ENCODE assay signal across 15 mouse cellular contexts in the genomic region with DNA sequence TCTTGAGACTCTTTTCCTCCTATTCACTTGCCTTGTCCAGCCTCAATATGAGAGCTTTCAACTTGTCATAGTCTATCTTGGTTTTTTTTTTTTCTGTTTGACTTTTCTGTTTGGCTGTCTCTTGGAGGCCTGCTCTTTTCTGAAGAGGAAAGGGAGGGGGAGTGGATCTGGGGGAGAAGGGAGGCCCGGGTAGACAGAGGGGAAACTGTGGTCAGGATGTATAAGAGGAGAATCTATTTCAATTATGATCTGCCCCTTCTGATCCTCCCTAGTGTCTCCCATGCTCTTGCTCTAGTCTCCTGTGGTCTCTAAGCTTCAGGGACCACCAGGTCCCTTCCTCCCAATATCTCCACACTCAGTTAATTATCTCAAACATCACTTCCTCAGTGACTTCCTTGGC. TPM values are rescaled to one million over a fixed set of nuclear protein-coding genes. Genes with fewer than 3 reads are reported as not detected.
A peak's percentile ranks its signal among the peaks of the same experiment; 100 is the strongest.
DNase-seq lines count a peak whose midpoint lies in the region; ATAC-seq lines count a peak whose summit lies in the region.
"Had no signal": no experiment of that assay in that cellular context is flagged by ENCODE, and none has a peak within 500 bp of the region (broad histone marks: within the 10 kb centered on the region; RNA-seq: fewer than 3 reads in every experiment).

No protein-coding gene starts in this region.

- peak; percentile 68 for ATAC-seq in activated CD4-positive, CD25-positive, alpha-beta regulatory T cell, adult 4 months
- no peak for ATAC-seq in megakaryocyte progenitor cell, adult 5-6 weeks (replicated peaks; ENCODE audit: poor library complexity)
- ATAC-seq: forebrain, embryonic 15.5 days; hindbrain, postnatal 0 days had no signal

- DNase-seq in 416B (ENCODE audit: low read depth) = peak; percentile 51
- DNase-seq in CD4-positive, CD25-positive, alpha-beta regulatory T cell, adult 2 months (ENCODE audit: low read depth, low spot score) = peak; percentile 14
- peak; percentile 37 for DNase-seq in naive thymus-derived CD4-positive, alpha-beta T cell, adult 2 months (ENCODE audit: low read depth)
- DNase-seq in right cerebral cortex, postnatal 25 days = no peak
- DNase-seq: adrenal gland, postnatal 10 days; cerebellum, adult 11 months; cerebellum, adult 8-10 months; cerebellum, postnatal 14 days; gastrocnemius, postnatal 14 days; heart, adult 2 months; heart, postnatal 14 days had no signal

RNA-seq across cellular contexts. Expression of gene Zrsr2, which starts 6.8 kb away (rescaled TPM):
- 10 to 100 TPM; 35.7 to 43.8 TPM for polyA plus RNA-seq in activated CD4-positive, CD25-positive, alpha-beta regulatory T cell, adult 4 months (2017; shearing (Covaris generic))
- 28.1 and 31.8 TPM in 2 replicates for total RNA-seq in megakaryocyte progenitor cell, adult 5-6 weeks (2015)
- total RNA-seq in megakaryocyte progenitor cell, adult 5-6 weeks (2017) = 35.2 and 76.8 TPM in 2 replicates

RNA-seq across cellular contexts. Expression of gene Ap1s2, which starts 42.8 kb away (rescaled TPM):
- polyA plus RNA-seq in activated CD4-positive, CD25-positive, alpha-beta regulatory T cell, adult 4 months (2017; shearing (Covaris generic)) = 10 to 100 TPM; 22.9 to 26.1 TPM
- total RNA-seq in megakaryocyte progenitor cell, adult 5-6 weeks (2015) = 59.0 and 74.5 TPM in 2 replicates
- total RNA-seq in megakaryocyte progenitor cell, adult 5-6 weeks (2017) = 35.7 and 37.4 TPM in 2 replicates
